Mouse (Mus musculus) lung, embryonic 14.5 days (tissue): Measurements from ENCODE around the gene Hsd17b13. TPM values are rescaled to one million over a fixed set of nuclear protein-coding genes. Genes with fewer than 3 reads are reported as not detected.

ENCODE experiments used
- ATAC-seq: fragments of 200-750 bp; cut with Nextera tagmentation; 2 replicates; pipeline ENCODE4 v1.8.0; 2017; ENCODE audit warnings: mild to moderate bottlenecking, moderate TSS enrichment, moderate library complexity; ENCODE audit not compliant: insufficient read depth
- DNase-seq: peaks from one replicate; pipeline ENCODE4 v3.0.0-alpha.2; 2015
- H3K27ac ChIP-seq: fragments of 300-500 bp; sonication (generic); 2 replicates; pipeline ENCODE4 v1.5.1; 2014; ENCODE audit warnings: low read depth, mild to moderate bottlenecking, moderate library complexity
- H3K27me3 ChIP-seq: fragments of 300-500 bp; sonication (generic); 2 replicates; pipeline ENCODE4 v1.6.1; 2014; ENCODE audit warnings: low read length, control low read depth; ENCODE audit not compliant: insufficient read depth
- H3K36me3 ChIP-seq: fragments of 300-500 bp; sonication (generic); 2 replicates; pipeline ENCODE4 v1.6.1; 2014; ENCODE audit warnings: control low read depth; ENCODE audit not compliant: insufficient read depth
- H3K4me1 ChIP-seq: fragments of 300-500 bp; sonication (generic); 2 replicates; pipeline ENCODE4 v1.6.1; 2014; ENCODE audit warnings: antibody characterized with exemption, control low read depth; ENCODE audit not compliant: insufficient read depth
- H3K4me2 ChIP-seq: fragments of 300-500 bp; sonication (generic); 2 replicates; pipeline ENCODE4 v1.6.1; 2014; ENCODE audit warnings: mild to moderate bottlenecking
- H3K4me3 ChIP-seq: fragments of 300-500 bp; sonication (generic); 2 replicates; pipeline ENCODE4 v1.5.1; 2014; ENCODE audit warnings: low read depth, low read length
- H3K9ac ChIP-seq: fragments of 300-500 bp; sonication (generic); 2 replicates; pipeline ENCODE4 v1.6.1; 2014
- H3K9me3 ChIP-seq: fragments of 300-500 bp; sonication (generic); 2 replicates; pipeline ENCODE4 v1.6.1; 2016; ENCODE audit warnings: low read depth, low read length, control low read depth
- CTCF ChIP-seq: IDR thresholded peaks from 2 replicates; pipeline ENCODE4 v1.5.1; 2016; ENCODE audit warnings: antibody characterized with exemption, low read depth
- WGBS: fragments of 180-500 bp; shearing (Covaris S2); extraction: QIAGEN DNeasy Blood & Tissue Kit; methylation state at CpG from one replicate; pipeline ENCODE4 v1.1.7; 2014; 5-methylcytosine and 5-hydroxymethylcytosine counted together
- polyA plus RNA-seq: library from polyadenylated mRNA; unstranded; fragments of >200 nt; fragmentation: Nextera tagmentation; extraction: Ambion mirVana; gene quantifications from 2 replicates; pipeline ENCODE4 v1.2.1, GENCODE M21; 2014

Hsd17b13 gene
- polyA plus RNA-seq, 1 experiment from 2014 or later: 0.61 TPM

GRCm38 (mm10) chr5:103913150-103913549 lies 64.1 kb downstream of the Hsd17b13 start:
- WGBS: 43% methylated on average over 4 of the region's 4 CpGs
- ATAC-seq (no peak), DNase-seq (no peak)
- H3K4me1 ChIP-seq: peaks cover 3% of the 10 kb centered on the region; the same call in 1 of the 2 replicates
- no peak overlapping the region for H3K27ac ChIP-seq
- H3K9ac ChIP-seq: no peak overlapping the region
- H3K27me3 ChIP-seq: 0 out of 2 replicates have a peak, but pooled peaks cover 3% of the 10 kb centered on the region
- no peaks in the 10 kb centered on the region for H3K36me3 ChIP-seq
- no peak overlapping the region for H3K4me3 ChIP-seq
- TF ChIP-seq CTCF: no peak
- no peak overlapping the region for H3K4me2 ChIP-seq
- H3K9me3 ChIP-seq: no peaks in the 10 kb centered on the region

- H3K4me2 ChIP-seq: peak overlapping the region; percentile 78
Observed at GRCm38 (mm10) chr5:103911555-103911954, 65.7 kb downstream of the Hsd17b13 start.

GRCm38 (mm10) chr5:103910748-103911409 lies 66.3 kb downstream of the Hsd17b13 start, which contains the start of gene Klhl8:
Gene Klhl8 (minus strand): TSS chr5:103911259.
- under 1% methylated on average over 77 of the region's 86 CpGs for WGBS
- ATAC-seq (peak; percentile 96), DNase-seq (peak; percentile 95)
- Histone ChIP-seq H3K4me2 (peak within 1 kb of the TSS; percentile 78), H3K4me3 (peak within 1 kb of the TSS; percentile 79), H3K4me1 (peaks cover 3% of the 10 kb centered on the region), H3K27me3 (0 out of 2 replicates have a peak, but pooled peaks cover 3% of the 10 kb centered on the region), H3K9ac (peak within 1 kb of the TSS; percentile 67), H3K9me3 (no peaks in the 10 kb centered on the region), H3K36me3 (no peaks in the 10 kb centered on the region), H3K27ac (no peak within 1 kb of the TSS)
- TF ChIP-seq CTCF: no peak

More at GRCm38 (mm10) chr5:103911555-103911954, 65.7 kb downstream of the Hsd17b13 start:
- peaks cover 3% of the 10 kb centered on the region; the same call in 1 of the 2 replicates for H3K4me1 ChIP-seq
- H3K36me3 ChIP-seq: no peaks in the 10 kb centered on the region
- no peaks in the 10 kb centered on the region for H3K9me3 ChIP-seq
- ATAC-seq: no peak
- 0 out of 2 replicates have a peak, but pooled peaks cover 3% of the 10 kb centered on the region for H3K27me3 ChIP-seq
- H3K27ac ChIP-seq: no peak overlapping the region
- H3K9ac ChIP-seq: no peak overlapping the region
- H3K4me3 ChIP-seq: peak overlapping the region; percentile 79
- DNase-seq: no peak
- WGBS: 80% methylated on average over 5 of the region's 5 CpGs
- TF ChIP-seq CTCF: no peak

- DNase-seq: no peak
- Histone ChIP-seq H3K9me3 (no peaks in the 10 kb centered on the region), H3K4me2 (peak overlapping the region; percentile 78), H3K27ac (no peak overlapping the region), H3K9ac (peak overlapping the region; percentile 67; the same call in 1 of the 2 replicates), H3K36me3 (no peaks in the 10 kb centered on the region), H3K4me1 (peaks cover 3% of the 10 kb centered on the region), H3K4me3 (peak overlapping the region; percentile 79), H3K27me3 (0 out of 2 replicates have a peak, but pooled peaks cover 3% of the 10 kb centered on the region)
- TF ChIP-seq CTCF: no peak
- ATAC-seq: no peak
- 13% methylated on average over 8 of the region's 9 CpGs for WGBS
Observed at GRCm38 (mm10) chr5:103910156-103910555, 67.1 kb downstream of the Hsd17b13 start.

- H3K27ac ChIP-seq: no peak overlapping the region
- H3K4me1 ChIP-seq: peaks cover 3% of the 10 kb centered on the region
- DNase-seq (no peak), ATAC-seq (no peak)
- no peak overlapping the region for H3K4me3 ChIP-seq
- H3K9ac ChIP-seq: no peak overlapping the region
- no peak for TF ChIP-seq CTCF
- 0 out of 2 replicates have a peak, but pooled peaks cover 3% of the 10 kb centered on the region for H3K27me3 ChIP-seq
- 60% methylated on average over 3 of the region's 3 CpGs for WGBS
- H3K9me3 ChIP-seq: no peaks in the 10 kb centered on the region
- H3K36me3 ChIP-seq: no peaks in the 10 kb centered on the region
- no peak overlapping the region for H3K4me2 ChIP-seq
Observed at GRCm38 (mm10) chr5:103909466-103909865, 67.7 kb downstream of the Hsd17b13 start.

- DNase-seq: no peak
- Histone ChIP-seq H3K27ac (no peak overlapping the region), H3K9ac (no peak overlapping the region), H3K4me2 (no peak overlapping the region), H3K9me3 (no peaks in the 10 kb centered on the region), H3K27me3 (0 out of 2 replicates have a peak, but pooled peaks cover 3% of the 10 kb centered on the region), H3K4me3 (no peak overlapping the region), H3K36me3 (no peaks in the 10 kb centered on the region), H3K4me1 (peaks cover 3% of the 10 kb centered on the region)
- 54% methylated on average over 7 of the region's 7 CpGs for WGBS
- ATAC-seq: no peak
- no peak for TF ChIP-seq CTCF
Observed at GRCm38 (mm10) chr5:103908851-103909250, 68.4 kb downstream of the Hsd17b13 start.

GRCm38 (mm10) chr5:103907844-103908243 lies 69.4 kb downstream of the Hsd17b13 start:
- Histone ChIP-seq H3K36me3 (no peaks in the 10 kb centered on the region), H3K4me1 (peaks cover 3% of the 10 kb centered on the region), H3K9ac (no peak overlapping the region), H3K9me3 (no peaks in the 10 kb centered on the region), H3K4me3 (no peak overlapping the region), H3K4me2 (no peak overlapping the region), H3K27me3 (0 out of 2 replicates have a peak, but pooled peaks cover 3% of the 10 kb centered on the region), H3K27ac (no peak overlapping the region)
- TF ChIP-seq CTCF: no peak
- no peak for ATAC-seq
- WGBS: 76% methylated on average over 4 of the region's 4 CpGs
- DNase-seq: no peak
